Mouse (Mus musculus) lung, embryonic 15.5 days (tissue): ENCODE results near the gene Fastkd2. TPM values are rescaled to one million over a fixed set of nuclear protein-coding genes. Genes with fewer than 3 reads are reported as not detected.
A peak's percentile ranks its signal among the peaks of the same experiment; 100 is the strongest.

Source experiments
- ATAC-seq: fragments of 200-750 bp; cut with Nextera tagmentation; 2 replicates; pipeline ENCODE4 v1.8.0; 2017; ENCODE audit warnings: moderate number of reproducible peaks, borderline replicate concordance; ENCODE audit not compliant: low FRiP score, low TSS enrichment; ENCODE audit errors: extremely low read depth
- H3K27ac ChIP-seq: fragments of 300-500 bp; sonication (generic); 2 replicates; pipeline ENCODE4 v1.5.1; 2015; ENCODE audit warnings: moderate library complexity, mild to moderate bottlenecking, inconsistent platforms
- H3K27me3 ChIP-seq: fragments of 300-500 bp; sonication (generic); 2 replicates; pipeline ENCODE4 v1.6.1; 2015; ENCODE audit warnings: inconsistent platforms
- H3K36me3 ChIP-seq: fragments of 300-500 bp; sonication (generic); 2 replicates; pipeline ENCODE4 v1.6.1; 2015; ENCODE audit warnings: inconsistent platforms
- H3K4me1 ChIP-seq: fragments of 300-500 bp; sonication (generic); 2 replicates; pipeline ENCODE4 v1.6.1; 2015; ENCODE audit warnings: inconsistent platforms
- H3K4me2 ChIP-seq: fragments of 300-500 bp; sonication (generic); 2 replicates; pipeline ENCODE4 v1.6.1; 2015; ENCODE audit warnings: inconsistent platforms, mild to moderate bottlenecking, moderate library complexity
- H3K4me3 ChIP-seq: fragments of 300-500 bp; sonication (generic); 2 replicates; pipeline ENCODE4 v1.5.1; 2015; ENCODE audit warnings: mild to moderate bottlenecking, inconsistent platforms
- H3K9ac ChIP-seq: fragments of 300-500 bp; sonication (generic); 2 replicates; pipeline ENCODE4 v1.6.1; 2015; ENCODE audit warnings: inconsistent platforms
- H3K9me3 ChIP-seq: fragments of 300-500 bp; sonication (generic); 2 replicates; pipeline ENCODE4 v1.6.1; 2016; ENCODE audit warnings: inconsistent platforms
- WGBS: fragments of 180-500 bp; shearing (Covaris S2); methylation state at CpG from one replicate; pipeline ENCODE4 v1.1.7; 2015; 5-methylcytosine and 5-hydroxymethylcytosine counted together
- polyA plus RNA-seq: library from polyadenylated mRNA; unstranded; fragments of >200 nt; fragmentation: Nextera tagmentation; extraction: Ambion mirVana; gene quantifications from 2 replicates; pipeline ENCODE4 v1.2.1, GENCODE M21; 2015

Fastkd2 gene
- polyA plus RNA-seq = 50.0 and 56.4 TPM in 2 replicates

DNA sequence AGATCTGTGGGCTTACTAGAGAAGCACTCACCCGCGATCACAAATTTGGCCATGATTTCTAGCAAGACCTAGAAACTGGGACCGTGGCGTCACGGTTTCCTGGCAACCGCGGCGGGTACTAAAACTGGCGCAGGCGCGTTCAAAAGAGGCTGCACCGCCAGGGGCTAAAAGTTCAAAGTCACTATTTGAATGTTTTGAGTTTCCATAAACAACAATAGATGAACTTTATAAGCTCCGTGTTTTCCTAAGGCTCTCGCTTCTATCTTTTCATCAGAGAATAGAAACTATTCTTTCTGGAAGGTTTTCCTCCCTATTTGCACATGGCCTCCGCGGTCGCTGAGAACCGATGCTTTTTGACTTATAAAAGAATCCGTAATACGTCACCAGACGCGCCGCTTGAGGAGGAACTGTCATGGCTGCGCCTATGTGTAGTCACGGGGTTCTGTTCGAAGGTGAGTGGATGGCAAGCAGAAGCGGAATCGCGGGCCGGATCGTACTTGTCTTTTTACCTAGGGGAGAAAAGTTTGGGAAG is at the start of gene Fastkd2, which contains the start of gene Mdh1b:
Gene Fastkd2, plus strand, starts transcription at position 375 of the 532 bp plus-strand sequence.
Gene Mdh1b, minus strand, starts transcription at position 79 of the 532 bp plus-strand sequence.
- peak within 1 kb of the TSS; percentile 62 for H3K4me2 ChIP-seq
- peak within 1 kb of the TSS; percentile 59 for H3K4me3 ChIP-seq
- H3K4me1 ChIP-seq = peaks cover 17% of the 10 kb centered on the region
- ATAC-seq = peak; percentile 94
- no peaks in the 10 kb centered on the region for H3K27me3 ChIP-seq
- peak within 1 kb of the TSS; percentile 47 for H3K9ac ChIP-seq
- H3K36me3 ChIP-seq = no peaks in the 10 kb centered on the region
- WGBS = under 1% methylated on average over 31 of the region's 31 CpGs
- H3K9me3 ChIP-seq = no peaks in the 10 kb centered on the region
- no peak within 1 kb of the TSS for H3K27ac ChIP-seq

DNA sequence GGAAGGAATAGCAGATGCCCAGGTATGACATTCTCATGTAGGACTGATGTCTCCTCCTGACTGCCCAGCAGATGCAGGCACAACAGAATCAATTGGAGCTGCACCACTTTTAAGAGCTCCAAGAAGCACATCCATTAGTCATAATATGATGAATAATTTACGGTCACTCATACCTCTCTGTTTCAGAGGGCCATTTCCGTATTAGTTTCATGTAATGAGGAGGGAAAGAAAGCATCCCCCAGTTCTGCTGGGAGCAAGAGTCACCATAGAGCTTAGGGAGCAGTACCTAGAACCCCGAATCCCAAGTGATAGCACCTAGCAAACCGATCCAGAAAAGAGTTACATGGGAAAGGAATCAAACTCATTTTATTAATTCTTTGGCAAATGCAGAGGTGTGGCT is 43.6 kb upstream of the Fastkd2 start, which contains the start of gene Dytn:
Gene Dytn, minus strand, starts transcription at position 101 of the 400 bp plus-strand sequence.
- H3K27me3 ChIP-seq = no peaks in the 10 kb centered on the region
- no peaks in the 10 kb centered on the region for H3K4me1 ChIP-seq
- no peak within 1 kb of the TSS for H3K27ac ChIP-seq
- 87% methylated on average over 4 of the region's 4 CpGs for WGBS
- no peak within 1 kb of the TSS for H3K4me3 ChIP-seq
- H3K4me2 ChIP-seq = no peak within 1 kb of the TSS
- no peak within 1 kb of the TSS for H3K9ac ChIP-seq
- no peaks in the 10 kb centered on the region for H3K36me3 ChIP-seq
- ATAC-seq = no peak
- H3K9me3 ChIP-seq = no peaks in the 10 kb centered on the region

- Histone ChIP-seq H3K4me3 (no peak overlapping the region), H3K4me1 (no peaks in the 10 kb centered on the region), H3K36me3 (no peaks in the 10 kb centered on the region), H3K4me2 (no peak overlapping the region), H3K9ac (no peak overlapping the region), H3K9me3 (no peaks in the 10 kb centered on the region), H3K27me3 (no peaks in the 10 kb centered on the region), H3K27ac (no peak overlapping the region)
- no peak for ATAC-seq
- 64% methylated on average over 3 of the region's 3 CpGs for WGBS
Measured at GRCm38 (mm10) chr1:63696861-63697260, 33.6 kb upstream of the Fastkd2 start.

- no peak; the same call in 1 of the 2 replicates for ATAC-seq
- no peak overlapping the region; the same call in 1 of the 2 replicates for H3K27ac ChIP-seq
- no peaks in the 10 kb centered on the region; the same call in 1 of the 2 replicates for H3K4me1 ChIP-seq
- H3K9me3 ChIP-seq = no peaks in the 10 kb centered on the region
- no peak overlapping the region for H3K4me2 ChIP-seq
- H3K27me3 ChIP-seq = no peaks in the 10 kb centered on the region
- no peak overlapping the region for H3K9ac ChIP-seq
- no peak overlapping the region for H3K4me3 ChIP-seq
- WGBS = 49% methylated on average over 5 of the region's 5 CpGs
- H3K36me3 ChIP-seq = no peaks in the 10 kb centered on the region
Measured at GRCm38 (mm10) chr1:63705733-63706132, 24.7 kb upstream of the Fastkd2 start.

GRCm38 (mm10) chr1:63708876-63709275 is 21.5 kb upstream of the Fastkd2 start:
- no peaks in the 10 kb centered on the region for H3K9me3 ChIP-seq
- H3K27me3 ChIP-seq = no peaks in the 10 kb centered on the region
- H3K4me1 ChIP-seq = no peaks in the 10 kb centered on the region; the same call in 1 of the 2 replicates
- no peak for ATAC-seq
- H3K27ac ChIP-seq = no peak overlapping the region
- no peak overlapping the region for H3K9ac ChIP-seq
- H3K4me3 ChIP-seq = no peak overlapping the region
- no peak overlapping the region for H3K4me2 ChIP-seq
- H3K36me3 ChIP-seq = no peaks in the 10 kb centered on the region
- 70% methylated on average over 3 of the region's 3 CpGs for WGBS

- Histone ChIP-seq H3K36me3 (no peaks in the 10 kb centered on the region), H3K27ac (no peak overlapping the region), H3K4me1 (no peaks in the 10 kb centered on the region), H3K9ac (no peak overlapping the region), H3K27me3 (no peaks in the 10 kb centered on the region), H3K4me2 (no peak overlapping the region), H3K9me3 (no peaks in the 10 kb centered on the region), H3K4me3 (no peak overlapping the region)
- 78% methylated on average over 7 of the region's 7 CpGs for WGBS
- ATAC-seq = no peak
Measured at GRCm38 (mm10) chr1:63720161-63720560, 10.3 kb upstream of the Fastkd2 start.

DNA sequence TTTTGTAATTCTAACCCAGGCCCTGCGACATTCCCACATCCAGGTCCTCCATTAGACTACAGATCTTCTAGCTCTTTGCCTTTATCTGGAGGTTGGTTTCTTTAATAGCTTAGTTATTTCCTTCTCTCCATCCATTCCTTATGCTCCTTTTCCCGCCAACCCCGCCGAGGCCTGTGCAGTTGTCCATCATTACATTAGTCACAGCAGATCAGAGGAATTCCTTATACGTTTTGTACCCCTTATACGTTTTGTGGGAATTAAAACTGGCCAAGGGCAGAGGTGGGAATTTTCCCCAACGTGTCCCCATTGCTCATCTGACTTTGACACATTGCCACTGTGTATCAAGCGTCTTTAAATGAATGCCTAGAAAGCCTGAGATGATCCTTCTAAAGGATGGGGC is 618 bp upstream of the Fastkd2 start:
- peaks cover 17% of the 10 kb centered on the region for H3K4me1 ChIP-seq
- peak; percentile 36; the same call in 1 of the 2 replicates for ATAC-seq
- WGBS = 44% methylated on average over 8 of the region's 8 CpGs
- peak overlapping the region; percentile 59 for H3K4me3 ChIP-seq
- H3K4me2 ChIP-seq = peak overlapping the region; percentile 57
- H3K27ac ChIP-seq = no peak overlapping the region
- H3K36me3 ChIP-seq = no peaks in the 10 kb centered on the region
- 0 out of 2 replicates have a peak overlapping the region, but pooled peaks have one; percentile 47 for H3K9ac ChIP-seq
- H3K27me3 ChIP-seq = no peaks in the 10 kb centered on the region
- no peaks in the 10 kb centered on the region for H3K9me3 ChIP-seq

DNA sequence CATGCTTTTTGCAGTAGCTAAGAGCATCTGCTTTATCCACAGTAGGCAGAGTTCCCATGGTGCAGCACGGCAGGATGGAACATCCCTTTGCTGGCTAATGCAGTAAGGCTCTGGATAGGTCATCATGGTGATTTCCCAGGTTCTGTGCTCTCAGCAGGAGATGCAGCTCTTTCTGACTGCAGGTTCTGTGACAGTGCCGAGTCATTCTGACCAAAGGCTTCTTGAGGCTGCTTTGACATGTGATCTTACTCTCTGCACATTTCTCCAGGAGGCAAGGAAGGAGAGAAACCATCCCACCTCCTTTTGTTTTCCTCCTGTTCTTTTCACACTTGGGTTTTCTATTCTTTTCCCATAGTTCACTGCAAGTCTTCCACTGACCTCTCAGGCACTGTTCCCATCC is 25.6 kb downstream of the Fastkd2 start:
- peaks cover 17% of the 10 kb centered on the region for H3K36me3 ChIP-seq
- no peak overlapping the region for H3K4me2 ChIP-seq
- ATAC-seq = no peak
- no peaks in the 10 kb centered on the region for H3K27me3 ChIP-seq
- no peak overlapping the region for H3K9ac ChIP-seq
- no peaks in the 10 kb centered on the region for H3K4me1 ChIP-seq
- 61% methylated on average over 2 of the region's 2 CpGs for WGBS
- H3K27ac ChIP-seq = no peak overlapping the region
- H3K9me3 ChIP-seq = no peaks in the 10 kb centered on the region
- no peak overlapping the region for H3K4me3 ChIP-seq

- ATAC-seq = peak; percentile 72
- H3K9me3 ChIP-seq = no peaks in the 10 kb centered on the region
- no peak overlapping the region for H3K4me2 ChIP-seq
- 16% methylated on average over 3 of the region's 3 CpGs for WGBS
- H3K4me1 ChIP-seq = no peaks in the 10 kb centered on the region
- H3K9ac ChIP-seq = no peak overlapping the region
- H3K36me3 ChIP-seq = no peaks in the 10 kb centered on the region
- peak overlapping the region; percentile 29; the same call in 1 of the 2 replicates for H3K27ac ChIP-seq
- H3K27me3 ChIP-seq = no peaks in the 10 kb centered on the region
- H3K4me3 ChIP-seq = no peak overlapping the region
Measured at GRCm38 (mm10) chr1:63763212-63763694, 32.8 kb downstream of the Fastkd2 start.

DNA sequence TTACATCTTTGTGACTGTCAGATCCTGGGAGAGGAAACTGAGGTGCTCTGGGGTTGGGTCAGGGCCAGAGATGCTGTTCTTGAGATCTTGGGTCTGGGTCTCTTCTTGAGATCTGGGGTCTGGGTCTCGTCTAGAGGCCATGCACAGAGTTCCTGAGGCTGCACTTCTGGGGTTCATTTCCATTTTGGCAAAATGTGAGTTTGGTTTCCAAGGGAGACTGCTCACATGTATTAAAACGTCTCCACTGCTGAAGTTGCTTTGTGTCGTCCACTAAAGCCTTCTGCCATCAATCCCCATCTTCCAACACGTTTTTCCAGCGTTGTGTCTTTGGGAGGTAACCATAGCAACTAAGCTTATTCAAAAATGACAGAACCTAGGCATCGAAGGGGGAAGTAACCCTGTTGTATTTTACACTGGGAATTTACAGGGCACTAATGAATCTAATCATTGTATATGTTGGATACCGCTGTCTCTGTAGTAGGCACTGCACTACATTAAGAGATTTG is 33.5 kb downstream of the Fastkd2 start:
- Histone ChIP-seq H3K9me3 (no peaks in the 10 kb centered on the region), H3K9ac (no peak overlapping the region), H3K4me1 (no peaks in the 10 kb centered on the region), H3K27ac (0 out of 2 replicates have a peak overlapping the region, but pooled peaks have one; percentile 29), H3K27me3 (no peaks in the 10 kb centered on the region), H3K36me3 (no peaks in the 10 kb centered on the region), H3K4me2 (no peak overlapping the region), H3K4me3 (no peak overlapping the region)
- 37% methylated on average over 7 of the region's 7 CpGs for WGBS
- ATAC-seq = no peak

- WGBS = 75% methylated on average over 7 of the region's 7 CpGs
- no peak overlapping the region for H3K4me2 ChIP-seq
Measured at GRCm38 (mm10) chr1:63764395-63764794, 34.0 kb downstream of the Fastkd2 start.

GRCm38 (mm10) chr1:63768112-63768511 is 37.7 kb downstream of the Fastkd2 start:
- H3K27me3 ChIP-seq = no peaks in the 10 kb centered on the region
- 41% methylated on average over 8 of the region's 8 CpGs for WGBS
- H3K4me1 ChIP-seq = peaks cover 4% of the 10 kb centered on the region; the same call in 1 of the 2 replicates
- H3K9ac ChIP-seq = no peak overlapping the region
- H3K36me3 ChIP-seq = no peaks in the 10 kb centered on the region
- H3K4me2 ChIP-seq = no peak overlapping the region
- no peaks in the 10 kb centered on the region for H3K9me3 ChIP-seq
- H3K4me3 ChIP-seq = no peak overlapping the region
- ATAC-seq = no peak
- H3K27ac ChIP-seq = no peak overlapping the region

More at GRCm38 (mm10) chr1:63764395-63764794, 34.0 kb downstream of the Fastkd2 start:
- Histone ChIP-seq H3K27ac (no peak overlapping the region), H3K4me3 (no peak overlapping the region), H3K9me3 (no peaks in the 10 kb centered on the region), H3K4me1 (no peaks in the 10 kb centered on the region), H3K36me3 (no peaks in the 10 kb centered on the region), H3K27me3 (no peaks in the 10 kb centered on the region), H3K9ac (no peak overlapping the region)
- ATAC-seq = no peak
